Mouse (Mus musculus) retina, postnatal 7 days (tissue): ENCODE results near the gene Gm43720.
A peak's percentile ranks its signal among the peaks of the same experiment; 100 is the strongest.

Source experiments
- DNase-seq: peaks from one replicate; pipeline ENCODE4 v3.0.0-alpha.2; 2012; ENCODE audit warnings: low read depth, low spot score

Gene Gm43720

DNA sequence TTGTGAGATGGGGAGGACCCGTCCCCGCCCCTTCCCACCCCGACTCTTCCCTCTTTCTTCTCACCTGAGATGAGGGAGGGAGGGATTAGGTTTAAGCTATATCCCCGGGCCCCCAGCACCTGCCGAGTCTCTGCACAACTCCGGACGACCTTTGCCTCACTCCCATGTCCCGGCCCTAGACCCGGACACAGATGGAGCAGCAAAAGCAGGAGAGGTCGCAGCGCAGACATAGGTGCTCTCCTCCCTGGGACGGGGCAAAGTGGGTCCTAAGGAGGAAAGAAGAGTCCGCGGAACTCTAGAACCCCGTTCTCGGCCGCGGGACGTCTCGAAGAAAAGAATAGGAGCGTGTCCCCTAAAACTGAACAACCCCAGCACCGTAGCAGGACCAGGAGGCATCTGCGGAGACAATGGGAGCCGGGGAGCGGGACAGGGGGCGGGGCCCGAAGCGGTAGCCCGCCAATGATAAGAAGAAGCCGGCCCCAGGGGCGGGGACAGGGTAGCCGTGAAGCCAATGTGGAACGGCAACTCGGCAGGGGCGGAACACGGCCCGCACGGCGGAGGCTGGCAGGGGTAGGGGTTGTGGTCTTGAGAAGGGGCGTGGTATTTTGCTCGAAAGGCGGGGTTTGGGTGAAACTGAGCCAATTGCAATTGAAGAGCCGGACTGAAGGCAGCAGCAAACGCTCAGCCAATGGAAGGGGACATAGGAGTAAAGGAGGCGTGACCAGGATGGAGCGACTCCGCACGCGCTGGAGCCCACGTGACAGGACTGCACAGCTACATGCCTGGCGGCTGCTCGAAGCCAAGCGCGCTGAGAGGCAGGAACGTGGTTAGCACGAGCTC lies at the start of gene Gm43720, which contains the start of the genes Gpc2 and Stag3:
Gene Gm43720 (minus strand): TSS at position 374 of the 840 bp plus-strand sequence.
Gene Gpc2 (minus strand): TSS at position 421 of the 840 bp plus-strand sequence.
Gene Stag3 (plus strand): TSS at position 656 of the 840 bp plus-strand sequence.
- DNase-seq: peak; percentile 91

GRCm38 (mm10) chr5:138312795-138313194 lies 33.0 kb upstream of the Gm43720 start:
- no peak for DNase-seq

- DNase-seq: no peak
These were observed 19.9 kb upstream of the Gm43720 start for GRCm38 (mm10) chr5:138299613-138300012.

- DNase-seq: no peak
These were observed 14.4 kb upstream of the Gm43720 start for GRCm38 (mm10) chr5:138294158-138294557.

DNA sequence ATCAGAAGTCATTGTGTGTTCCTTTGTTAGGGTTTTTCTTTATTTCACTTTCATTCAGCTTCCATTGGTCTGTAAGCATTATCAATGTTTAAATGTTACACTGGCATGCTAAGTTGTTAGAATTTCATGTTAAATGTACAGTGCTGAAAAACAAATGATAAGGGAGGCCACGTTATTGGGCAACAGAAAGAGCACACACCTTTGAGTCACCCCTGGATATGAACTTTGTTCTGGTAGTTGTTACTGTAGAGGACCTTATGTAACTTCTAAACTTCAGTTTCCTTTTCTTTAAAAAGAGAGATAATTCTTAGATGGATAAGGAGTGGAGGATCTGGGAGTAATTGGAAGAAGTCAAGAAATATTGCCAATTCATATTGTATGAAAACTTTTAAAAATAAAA lies 11.9 kb upstream of the Gm43720 start:
- no peak for DNase-seq

GRCm38 (mm10) chr5:138287861-138288260 lies 8.1 kb upstream of the Gm43720 start:
- DNase-seq: no peak

- DNase-seq: no peak
These were observed 3.8 kb upstream of the Gm43720 start for GRCm38 (mm10) chr5:138283540-138283939.

- DNase-seq: no peak
These were observed 2.0 kb upstream of the Gm43720 start for GRCm38 (mm10) chr5:138281798-138282197.

GRCm38 (mm10) chr5:138280829-138281228 lies 1.1 kb upstream of the Gm43720 start:
- DNase-seq: no peak

- DNase-seq: no peak
These were observed 639 bp upstream of the Gm43720 start for GRCm38 (mm10) chr5:138280425-138280768.

DNA sequence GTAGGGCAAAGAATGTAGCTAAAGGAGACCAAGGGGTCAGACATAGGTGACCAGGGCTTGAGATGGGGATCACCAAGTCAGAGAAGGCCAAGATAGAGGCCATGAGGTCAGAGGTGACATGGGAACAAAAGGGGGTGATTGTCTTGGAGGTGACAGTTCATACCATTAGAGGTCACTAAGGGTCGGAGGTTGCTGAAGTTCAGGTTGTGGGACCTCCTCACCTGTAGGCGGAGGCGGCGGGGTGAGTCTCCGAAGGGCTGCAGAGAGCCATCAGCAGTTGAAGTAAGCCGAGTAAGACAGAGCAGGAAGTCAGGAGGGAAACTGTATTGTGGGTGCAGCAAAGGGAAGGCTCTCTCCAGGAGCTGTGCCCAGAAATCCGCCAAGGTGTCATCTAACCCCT lies 1.8 kb downstream of the Gm43720 start:
- DNase-seq: no peak

- DNase-seq: no peak
These were observed 4.3 kb downstream of the Gm43720 start for GRCm38 (mm10) chr5:138275216-138276050.

- no peak for DNase-seq
These were observed 5.6 kb downstream of the Gm43720 start for GRCm38 (mm10) chr5:138274186-138274585.

- DNase-seq: no peak
These were observed 7.3 kb downstream of the Gm43720 start, which contains the start of gene Gal3st4 for GRCm38 (mm10) chr5:138272409-138272923. Gene Gal3st4, minus strand, starts transcription at chr5:138272840.

DNA sequence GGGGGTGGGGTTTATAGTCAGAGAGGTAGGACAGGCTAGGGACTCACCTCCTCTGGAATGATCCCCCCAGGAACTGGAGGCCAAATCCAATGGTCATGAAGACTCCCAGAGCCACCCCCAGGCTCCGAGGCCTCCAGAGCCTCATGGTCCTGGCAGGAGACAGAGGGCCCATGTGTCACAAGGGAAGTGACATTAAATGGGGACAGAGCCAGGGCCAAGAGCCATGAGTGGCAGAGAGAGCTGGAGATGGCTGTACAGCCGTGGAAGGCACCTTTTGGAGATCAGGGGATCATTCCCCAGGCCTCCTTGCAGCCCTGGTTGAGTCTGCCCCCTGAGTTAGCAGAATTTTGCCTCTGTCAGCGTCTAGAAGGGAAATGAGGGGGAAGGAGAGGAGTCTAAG lies 8.5 kb downstream of the Gm43720 start:
- DNase-seq: no peak

DNA sequence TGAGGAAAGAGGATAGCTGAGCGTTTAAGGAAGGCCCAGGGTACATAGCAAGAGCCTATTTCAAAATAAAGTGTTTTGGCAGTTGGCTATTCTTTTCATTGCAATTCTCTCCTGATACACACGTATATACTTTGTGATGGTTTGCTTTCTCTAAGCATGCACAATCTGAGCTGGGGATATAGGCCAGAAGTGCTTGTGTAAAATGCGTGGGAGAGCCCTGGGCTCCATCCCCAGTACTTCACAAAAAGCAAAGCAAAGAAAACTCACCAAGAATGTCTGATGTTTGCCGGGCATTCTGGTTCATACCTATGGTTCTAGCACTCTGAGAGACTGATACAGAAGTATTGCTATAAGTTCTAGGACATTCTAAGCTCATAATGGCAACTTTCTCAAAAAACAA lies 10.8 kb downstream of the Gm43720 start:
- DNase-seq: no peak

DNA sequence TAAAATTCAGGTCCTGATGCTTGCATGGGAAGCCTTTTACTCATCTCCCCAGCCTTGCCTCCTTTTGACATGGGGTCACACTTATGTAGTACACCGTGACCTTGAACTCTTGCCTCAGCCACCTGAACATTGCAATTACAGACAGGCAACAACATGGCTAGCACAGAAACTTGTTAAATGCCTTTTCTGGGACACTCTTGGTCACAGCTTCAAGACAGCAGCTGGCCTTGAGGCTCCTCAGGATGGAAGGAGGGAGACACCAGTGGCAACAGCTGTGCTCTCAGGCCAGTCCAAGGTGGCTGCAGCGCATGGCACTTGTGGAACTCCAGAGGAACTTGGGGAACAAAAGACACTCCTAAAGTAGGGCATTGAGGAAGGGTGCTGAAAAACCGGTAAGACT lies 12.6 kb downstream of the Gm43720 start:
- DNase-seq: no peak

GRCm38 (mm10) chr5:138265712-138266111 lies 14.0 kb downstream of the Gm43720 start:
- no peak for DNase-seq

DNA sequence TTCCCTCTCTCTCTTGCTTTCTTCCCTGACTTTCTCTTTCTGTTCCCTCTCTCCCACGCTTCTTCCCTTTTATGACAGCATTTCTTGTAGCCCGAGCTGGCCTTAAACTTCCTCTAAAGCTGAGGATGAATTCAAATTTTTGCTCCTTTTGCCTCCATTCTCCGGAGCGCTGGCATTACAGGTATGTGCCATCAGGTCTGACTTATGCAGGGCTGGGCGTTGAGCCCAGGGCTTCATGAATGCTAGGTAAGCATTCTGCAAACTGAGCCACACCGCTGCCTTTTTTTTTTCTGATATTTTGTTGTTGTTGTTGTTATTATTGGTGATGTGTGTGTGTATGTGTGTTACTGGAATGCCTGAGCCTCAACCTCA lies 15.6 kb downstream of the Gm43720 start:
- no peak for DNase-seq

DNA sequence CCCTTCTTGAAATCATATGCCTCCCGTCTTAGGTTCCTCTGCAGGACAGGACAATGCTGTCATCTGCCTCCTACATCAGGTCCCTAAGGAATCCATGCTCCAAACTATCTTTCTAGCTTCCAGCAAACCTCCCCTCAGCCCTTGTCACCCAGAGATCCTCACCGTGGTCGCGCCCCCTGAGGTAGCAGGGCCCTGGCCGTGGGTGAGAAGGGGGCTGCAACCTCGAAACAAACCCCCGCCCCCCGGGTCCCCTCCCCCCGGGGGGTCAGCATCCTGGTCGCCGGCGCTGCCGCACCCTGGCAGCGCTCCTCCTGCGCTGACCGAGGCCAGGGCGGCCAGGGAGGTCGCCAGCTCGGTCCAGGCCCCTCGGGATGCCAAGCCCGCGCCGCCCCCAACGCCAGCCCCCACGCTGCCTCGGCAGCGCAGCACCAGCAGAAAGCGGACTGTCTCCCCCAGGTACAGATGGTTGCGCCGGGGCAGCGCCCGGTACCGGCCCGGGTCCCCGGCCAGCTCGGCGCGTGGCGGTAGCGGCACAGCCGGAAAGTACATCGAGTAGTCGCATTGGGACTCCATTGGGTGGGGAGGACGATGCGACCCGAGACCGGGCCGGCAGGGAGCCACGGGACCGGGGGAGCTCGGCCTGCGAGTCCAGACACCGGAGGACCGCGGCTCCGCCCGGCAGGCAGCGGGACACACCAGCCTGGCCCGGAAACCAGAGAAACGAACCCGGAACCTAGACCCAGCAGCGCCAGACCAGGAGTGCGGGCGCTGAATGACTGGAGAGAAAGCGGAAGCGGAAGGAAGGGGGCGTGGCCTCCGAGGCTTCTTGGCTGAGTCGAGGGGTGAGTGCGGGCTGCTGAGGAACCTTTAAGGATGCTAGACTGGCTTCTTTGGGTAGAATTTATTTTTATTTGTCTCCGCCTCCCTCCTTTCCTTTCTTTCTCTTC lies 16.2 kb downstream of the Gm43720 start, which contains the start of gene BC037034:
Gene BC037034 (minus strand): TSS at position 774 of the 947 bp plus-strand sequence.
- peak; percentile 77 for DNase-seq
